Mouse (Mus musculus) CH12F3 (cell line): ENCODE measurements around the gene Cd247.
"Not testable (repeated sequence)": the region's sequence is repeated elsewhere in the genome, so short reads cannot be mapped to it uniquely, and the experiment has no call there.

Experiments used
- in situ Hi-C: fragments of 300-500 bp; cut with MboI; formaldehyde crosslinking; loops from 2 replicates; pipeline ENCODE4 v1.14.3; 2020; ENCODE audit warnings: low sequenced_read_pairs

Gene Cd247

DNA sequence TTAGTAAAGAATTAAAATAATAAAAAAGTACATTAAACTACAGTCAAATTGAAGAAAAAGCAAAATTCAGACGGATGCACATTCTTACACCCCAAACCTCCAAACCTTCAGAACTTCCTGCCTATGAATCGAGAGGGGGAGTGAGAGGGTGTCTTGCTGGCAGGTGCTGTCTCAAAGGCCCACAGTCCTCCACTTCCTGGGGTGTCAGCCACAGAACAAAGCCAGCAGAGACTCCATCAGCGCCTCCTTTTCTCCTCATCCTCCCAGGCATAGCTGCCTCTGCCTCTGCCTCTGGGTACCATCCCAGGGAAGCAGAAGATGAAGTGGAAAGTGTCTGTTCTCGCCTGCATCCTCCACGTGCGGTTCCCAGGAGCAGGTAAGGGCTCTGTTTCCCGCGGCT lies at the start of gene Cd247:
Gene Cd247, plus strand, starts transcription at position 171 of the 400 bp plus-strand sequence.
- in situ Hi-C loops = loop anchor here (25.0 kb wide), 1 partner anchor 549 kb away; no protein-coding TSS in a partner anchor

- in situ Hi-C loops = loop anchor here (5.0 to 10.0 kb wide), 2 partner anchors 82 to 154 kb away; no protein-coding TSS in a partner anchor
Observed at GRCm38 (mm10) chr1:165738985-165739384, 49.5 kb upstream of the Cd247 start.

GRCm38 (mm10) chr1:165741989-165742388 lies 46.5 kb upstream of the Cd247 start:
- in situ Hi-C loops = no loop called here

DNA sequence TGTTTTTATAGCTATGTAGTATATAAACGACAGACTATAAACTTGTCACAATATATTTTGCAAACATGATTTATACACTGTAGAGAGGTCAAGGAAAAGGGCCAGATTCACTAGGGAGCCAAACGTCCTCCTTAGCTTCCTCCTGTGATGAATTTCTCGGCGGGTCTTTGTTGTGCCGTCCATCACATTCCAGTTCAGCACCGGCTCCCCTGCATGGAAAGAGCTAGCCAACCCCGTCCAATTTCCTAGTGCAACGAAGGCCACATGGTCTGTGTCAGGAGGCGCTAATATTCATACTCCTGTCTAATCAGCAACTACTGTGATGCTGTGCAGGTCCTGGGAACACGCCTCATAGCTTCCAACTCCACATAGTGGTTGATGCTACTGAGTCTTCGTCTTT lies 40.4 kb upstream of the Cd247 start:
- in situ Hi-C loops = no loop called here

- in situ Hi-C loops = no loop called here
Observed at GRCm38 (mm10) chr1:165751142-165751541, 37.3 kb upstream of the Cd247 start.

DNA sequence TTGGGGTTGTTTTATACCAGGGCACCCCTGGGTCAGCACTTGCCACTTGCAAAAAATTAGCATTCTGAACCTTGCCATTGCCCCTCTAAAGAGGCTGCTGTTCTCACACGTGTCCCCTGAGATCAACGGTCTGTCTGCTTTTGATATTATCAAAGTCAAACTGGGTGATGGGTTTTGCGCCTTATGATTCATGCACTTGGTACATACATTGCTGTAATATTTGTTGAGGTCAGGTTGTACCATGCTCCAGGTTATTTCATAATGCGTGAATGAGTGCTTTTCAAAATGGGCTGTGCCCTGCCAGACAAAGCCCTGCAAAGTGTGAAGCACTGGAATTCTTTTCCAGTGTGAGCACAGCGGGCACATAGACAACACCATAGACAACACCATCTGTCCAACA lies 36.6 kb upstream of the Cd247 start:
- in situ Hi-C loops = no loop called here

GRCm38 (mm10) chr1:165754205-165754604 lies 34.3 kb upstream of the Cd247 start:
- in situ Hi-C loops = no loop called here

DNA sequence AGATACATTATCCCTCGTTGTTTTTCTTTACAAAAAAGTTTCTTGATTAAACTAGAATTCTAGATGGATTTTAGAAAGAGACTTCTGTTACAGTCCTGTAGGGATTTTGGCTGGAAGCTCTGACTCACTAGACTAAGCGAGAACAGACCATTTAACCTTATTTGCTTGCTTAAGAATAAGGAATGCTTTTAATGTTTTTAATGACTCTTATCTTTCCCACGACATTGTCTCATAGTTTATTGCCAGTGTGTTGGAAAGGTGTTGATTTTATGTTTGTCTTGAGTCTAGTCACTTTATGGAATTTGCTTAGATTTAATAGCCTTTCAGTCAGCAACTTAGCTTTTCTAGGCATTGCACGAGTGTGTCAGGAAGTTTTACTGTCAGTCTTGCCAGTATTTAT lies 33.3 kb upstream of the Cd247 start:
- in situ Hi-C loops = no loop called here

DNA sequence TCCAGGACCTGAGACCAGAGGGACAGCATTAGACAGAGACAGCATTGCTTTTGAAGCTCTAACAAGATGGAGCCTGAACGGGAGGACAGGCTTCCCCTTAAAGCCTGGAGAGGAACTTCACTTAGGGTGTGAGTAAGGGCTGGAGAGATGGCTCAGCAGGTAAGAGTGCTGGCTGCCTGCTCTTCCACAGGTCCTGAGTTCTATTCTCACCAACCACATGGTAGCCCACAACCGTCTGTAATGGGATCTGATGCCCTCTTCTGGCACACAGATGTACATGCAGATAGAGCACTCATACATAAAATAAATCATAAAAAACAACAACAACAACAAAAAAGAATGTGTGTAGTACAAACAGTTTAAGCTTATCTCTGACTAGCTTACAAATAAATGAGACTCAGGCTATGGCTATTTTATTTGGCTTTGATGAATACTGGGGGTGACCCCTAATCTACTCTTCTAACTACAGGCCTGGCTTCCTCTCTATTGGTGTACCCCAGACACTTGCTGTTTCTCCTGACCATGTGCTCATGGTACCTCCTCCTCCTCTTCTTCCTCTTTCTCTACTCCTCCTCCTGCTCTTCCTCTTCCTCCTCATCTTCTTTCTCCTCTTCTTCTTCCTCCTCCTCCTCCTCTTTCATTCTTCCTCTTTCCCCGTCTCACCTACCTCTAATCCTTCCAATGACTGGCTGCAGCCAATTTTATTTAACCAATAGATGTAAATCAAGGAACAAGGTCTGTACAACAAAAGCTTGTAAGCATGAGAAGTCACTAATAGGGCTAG lies 26.8 kb upstream of the Cd247 start:
- in situ Hi-C loops = no loop called here

DNA sequence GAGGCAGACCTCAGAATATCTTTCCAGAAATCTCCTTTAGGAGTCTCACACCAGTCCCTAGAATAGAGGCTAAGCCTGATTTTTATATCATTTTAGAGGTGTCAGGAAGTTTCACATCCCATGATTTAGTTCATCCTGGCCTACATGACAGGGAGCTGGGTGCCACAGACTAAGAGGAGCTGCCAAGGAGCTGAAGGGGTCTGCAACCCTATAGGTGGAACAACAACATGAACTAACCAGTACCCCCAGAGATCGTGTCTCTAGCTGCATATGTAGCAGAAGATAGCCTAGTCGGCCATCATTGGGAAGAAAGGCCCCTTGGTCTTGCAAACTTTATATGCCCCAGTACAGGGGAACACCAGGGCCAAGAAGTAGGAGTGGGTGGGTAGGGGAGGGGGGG lies 26.0 kb upstream of the Cd247 start:
- in situ Hi-C loops = not testable (repeated sequence)

DNA sequence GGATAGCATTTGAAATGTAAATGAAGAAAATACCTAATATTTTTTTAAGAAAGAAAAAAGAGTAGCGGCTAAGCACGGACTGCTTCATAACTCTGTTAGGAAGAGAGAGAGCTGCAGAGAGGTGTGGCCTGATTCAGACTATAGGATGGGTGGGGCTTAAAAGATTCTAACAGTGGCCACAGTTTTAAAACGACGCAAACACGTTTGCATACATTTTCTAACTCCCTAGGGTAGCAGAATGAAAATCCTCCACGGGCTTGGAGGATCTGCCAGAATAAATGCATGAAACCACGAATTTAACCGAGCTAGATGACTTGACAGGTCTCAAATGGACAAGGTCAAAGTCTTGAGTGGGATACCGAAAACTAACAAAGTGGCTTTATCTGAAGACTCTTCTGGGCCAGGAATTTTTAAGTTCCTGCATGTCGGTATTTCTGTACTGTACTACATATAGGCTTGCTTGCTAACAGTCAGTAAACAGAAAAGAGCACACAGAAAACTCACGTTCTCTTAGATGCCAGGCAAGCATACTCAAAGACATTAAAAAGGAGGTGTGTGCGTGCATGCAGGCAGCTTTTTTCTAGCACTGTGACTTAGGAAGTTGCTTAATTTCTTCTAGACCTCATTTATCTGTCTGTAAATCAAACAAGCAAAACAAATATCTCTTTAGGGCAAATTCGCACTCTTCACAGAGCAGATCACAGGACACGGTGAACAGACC lies 25.4 kb upstream of the Cd247 start:
- in situ Hi-C loops = no loop called here

DNA sequence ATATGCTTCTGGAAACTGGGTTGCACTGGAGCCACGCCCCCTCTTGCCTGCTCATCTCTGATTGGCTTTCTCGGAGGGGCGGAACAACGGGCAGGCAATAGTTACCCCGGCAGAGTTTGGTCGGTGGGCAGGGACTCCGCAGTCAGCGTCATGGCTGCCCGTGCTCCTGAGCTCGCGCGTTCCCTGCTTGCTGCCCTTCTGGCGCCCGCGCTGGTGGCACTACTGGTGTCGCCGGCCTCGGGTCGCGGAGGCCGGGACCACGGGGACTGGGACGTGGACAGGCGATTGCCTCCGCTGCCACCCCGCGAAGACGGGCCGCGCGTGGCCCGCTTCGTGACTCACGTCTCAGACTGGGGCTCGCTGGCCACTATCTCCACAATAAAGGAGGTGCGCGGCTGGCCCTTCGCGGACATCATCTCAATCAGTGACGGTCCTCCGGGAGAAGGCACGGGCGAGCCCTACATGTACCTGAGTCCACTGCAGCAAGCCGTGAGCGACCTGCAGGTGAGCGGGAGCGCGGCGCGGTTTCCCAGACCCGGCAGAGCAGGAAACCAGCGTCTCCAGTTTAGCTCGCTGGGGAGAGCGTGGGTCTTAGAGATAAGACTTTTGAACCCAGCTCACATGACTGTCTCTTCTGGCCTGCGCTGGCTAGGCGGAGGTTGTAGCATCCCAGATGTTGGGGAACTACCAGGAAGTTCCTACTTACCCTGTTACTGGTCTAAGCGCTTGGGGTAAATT lies 24.7 kb upstream of the Cd247 start, which contains the start of gene Creg1:
Gene Creg1, plus strand, starts transcription at position 112 of the 738 bp plus-strand sequence.
- in situ Hi-C loops = no loop called here

GRCm38 (mm10) chr1:165764571-165764970 lies 23.9 kb upstream of the Cd247 start:
- in situ Hi-C loops = no loop called here

DNA sequence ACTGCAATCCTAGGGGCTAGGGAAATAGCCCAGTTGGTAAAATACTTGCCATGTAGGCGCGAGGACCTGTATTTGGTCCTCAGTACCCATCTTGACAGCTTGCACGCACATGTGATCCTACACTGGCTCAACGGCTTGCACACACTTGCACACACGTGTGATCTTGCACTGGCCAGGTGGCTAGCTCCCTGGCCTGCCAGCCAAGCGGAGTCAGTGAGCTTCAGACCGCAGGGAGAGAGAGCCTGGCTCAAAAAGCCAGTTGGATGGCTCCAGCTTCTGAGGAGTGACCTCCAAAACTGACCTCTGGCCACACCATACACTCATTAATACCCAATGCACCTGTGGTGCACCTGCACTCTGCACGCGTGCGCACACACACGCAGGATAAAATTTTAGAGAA lies 23.4 kb upstream of the Cd247 start:
- in situ Hi-C loops = no loop called here

GRCm38 (mm10) chr1:165765651-165766294 lies 22.7 kb upstream of the Cd247 start:
- in situ Hi-C loops = no loop called here

GRCm38 (mm10) chr1:165766295-165766890 lies 22.1 kb upstream of the Cd247 start:
- in situ Hi-C loops = no loop called here

GRCm38 (mm10) chr1:165768894-165769512 lies 19.5 kb upstream of the Cd247 start:
- in situ Hi-C loops = no loop called here

DNA sequence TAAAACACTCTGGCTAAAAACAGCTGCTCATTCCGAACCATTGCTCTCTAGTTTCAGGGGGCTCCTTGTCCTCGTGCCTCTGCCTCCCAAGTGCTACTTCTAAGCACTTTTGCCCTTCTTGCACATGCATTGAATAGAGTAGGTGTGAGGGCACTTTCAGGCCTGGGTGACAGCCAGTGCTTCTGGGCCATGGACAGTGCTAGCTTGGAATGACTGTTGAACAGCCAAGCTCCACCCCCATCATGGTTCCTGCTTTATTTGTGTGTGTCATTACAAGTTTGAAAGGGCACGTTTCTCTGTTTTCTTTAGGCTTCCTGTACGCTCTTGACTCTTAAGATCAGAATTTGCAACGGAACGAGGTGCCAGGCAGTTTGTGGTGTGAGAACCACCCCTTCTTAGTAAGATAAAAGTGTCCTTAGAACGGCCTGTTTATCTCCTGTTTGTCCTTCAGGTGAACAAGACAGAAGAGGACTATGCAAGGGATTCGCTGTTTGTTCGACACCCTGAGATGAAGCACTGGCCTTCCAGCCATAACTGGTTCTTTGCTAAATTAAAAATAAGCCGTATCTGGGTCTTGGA lies 18.2 kb upstream of the Cd247 start:
- in situ Hi-C loops = loop anchor here (10.0 kb wide), 1 partner anchor 205 kb away; no protein-coding TSS in a partner anchor

DNA sequence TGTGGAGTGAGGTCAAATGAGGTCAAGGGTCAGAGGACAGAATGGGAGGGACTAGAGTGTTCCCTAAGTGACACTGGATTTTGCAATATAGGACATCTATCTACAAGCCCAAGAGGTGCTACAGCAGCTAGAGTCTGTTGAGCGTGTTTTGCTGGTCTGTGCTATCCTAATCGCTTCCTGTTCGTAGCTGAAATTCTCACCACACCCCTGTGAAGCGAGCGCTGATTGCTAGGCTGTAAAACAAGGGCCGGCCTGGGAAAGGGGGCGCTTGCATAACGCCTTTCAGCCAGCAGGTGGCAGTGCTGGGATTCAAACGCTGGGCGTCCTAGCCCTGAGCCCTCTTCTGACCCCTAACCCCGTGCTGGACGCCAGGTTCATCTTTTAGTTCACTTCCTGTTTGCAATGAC lies 17.0 kb upstream of the Cd247 start:
- in situ Hi-C loops = loop anchor here (10.0 kb wide), 1 partner anchor 203 kb away; no protein-coding TSS in a partner anchor
